Mouse (Mus musculus) CD4-positive, CD25-positive, alpha-beta regulatory T cell, adult 4 months (primary cell): ENCODE measurements around the gene Ankrd13a. TPM values are rescaled to one million over a fixed set of nuclear protein-coding genes. Genes with fewer than 3 reads are reported as not detected.

Experiments used
- ATAC-seq: one replicate; pipeline ENCODE4 v1.8.0; 2017
- polyA plus RNA-seq, 2 experiments: library from polyadenylated mRNA; unstranded; fragments of 100-300 nt; shearing (Covaris generic); gene quantifications; one replicate each; pipeline ENCODE4 v1.2.1; 2017

Gene Ankrd13a
- polyA plus RNA-seq = 10 to 100 TPM; 13.9 to 23.3 TPM

DNA sequence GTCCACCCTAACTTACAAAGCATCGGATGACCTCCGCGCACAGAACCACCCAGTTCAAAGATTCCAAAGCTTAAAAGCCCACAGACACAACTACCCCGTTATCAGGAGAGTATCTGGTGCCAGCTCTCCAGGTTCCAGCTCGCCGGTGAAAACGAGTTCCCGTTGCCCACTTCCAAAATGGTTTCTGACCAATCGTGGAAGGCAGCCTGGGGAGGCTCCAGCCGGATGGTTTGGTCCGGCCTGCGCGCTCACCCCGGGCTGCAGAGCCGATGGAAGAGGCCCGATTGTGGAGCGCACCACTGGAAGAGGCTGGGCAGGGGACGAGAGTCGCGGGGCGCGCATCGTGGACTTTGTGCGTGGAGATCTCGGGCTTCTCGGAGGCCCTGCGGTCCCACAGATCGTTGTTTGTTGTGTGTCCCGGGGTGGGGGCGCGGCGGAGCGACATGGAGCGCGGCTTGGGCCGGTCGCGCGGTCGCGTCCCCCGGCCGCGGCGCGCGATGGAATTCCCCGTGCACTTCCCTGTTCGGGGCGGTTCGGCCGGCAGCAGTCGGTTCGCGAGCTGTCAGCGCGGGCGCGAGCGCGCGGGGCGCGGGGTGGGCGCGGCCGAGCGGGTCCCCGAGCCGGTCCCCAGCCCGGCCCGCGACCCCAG, at the start of gene Ankrd13a:
Gene Ankrd13a, plus strand, starts transcription at position 275 of the 649 bp plus-strand sequence.
- ATAC-seq = peak; percentile 82

DNA sequence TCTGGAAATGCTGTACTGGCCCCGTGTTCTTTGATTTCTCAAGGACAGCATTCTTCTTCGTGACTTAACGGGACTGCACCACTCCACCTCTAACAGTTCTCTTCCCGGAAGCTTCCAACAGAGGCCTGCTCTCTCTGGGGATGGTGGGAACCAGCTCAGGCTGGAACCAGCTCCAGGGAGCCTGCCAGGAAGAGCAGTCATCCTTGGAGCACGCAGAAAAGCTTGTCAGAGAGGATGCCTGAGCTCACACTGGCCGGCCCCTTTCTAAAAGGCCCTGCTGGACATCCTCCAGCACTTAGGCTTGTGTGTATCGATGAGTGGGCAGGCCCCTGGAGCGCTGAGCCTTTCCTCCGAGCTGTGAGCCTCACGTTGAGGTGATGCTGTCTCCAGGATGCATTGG, 46.3 kb upstream of the Ankrd13a start:
- no peak for ATAC-seq

DNA sequence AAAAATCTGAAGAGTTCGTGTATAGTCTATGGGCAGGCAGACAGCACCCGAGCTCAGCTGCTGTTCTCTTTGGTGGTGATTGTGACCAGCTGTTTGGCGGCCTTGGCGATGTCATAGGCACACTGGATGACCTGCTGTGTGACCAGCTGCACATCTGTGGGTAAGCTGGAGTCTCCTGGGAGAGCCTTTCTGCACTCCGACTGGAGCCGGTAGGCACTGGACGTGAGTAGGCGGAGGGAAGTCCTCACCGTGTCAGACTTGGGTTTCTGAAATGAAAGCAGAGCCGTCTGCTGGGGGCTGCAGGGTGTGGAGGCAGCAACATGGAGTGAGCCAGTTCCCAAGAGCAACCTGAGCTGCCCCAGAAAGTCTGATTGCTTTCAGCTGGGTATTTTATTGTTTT, 44.3 kb upstream of the Ankrd13a start:
- no peak for ATAC-seq

DNA sequence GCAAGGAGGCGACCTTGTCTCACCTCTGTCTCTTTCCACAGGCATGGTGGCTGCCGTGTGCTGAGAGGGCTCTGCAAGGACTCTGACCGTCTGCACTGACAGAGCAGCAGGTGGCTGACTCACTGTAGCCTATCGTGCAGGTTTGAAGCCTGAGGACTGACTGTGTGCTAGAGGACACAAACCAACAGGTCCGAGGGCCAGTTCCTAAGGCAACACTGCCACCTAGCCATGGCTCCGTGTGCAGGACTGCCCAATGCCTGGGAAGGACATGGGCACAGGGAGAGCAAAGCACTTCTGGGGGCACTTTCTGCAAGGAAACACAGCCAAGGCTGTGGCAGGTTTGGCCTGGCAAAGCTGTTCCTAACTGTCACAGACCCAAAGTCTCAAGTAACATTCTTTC, 43.0 kb upstream of the Ankrd13a start:
- no peak for ATAC-seq

DNA sequence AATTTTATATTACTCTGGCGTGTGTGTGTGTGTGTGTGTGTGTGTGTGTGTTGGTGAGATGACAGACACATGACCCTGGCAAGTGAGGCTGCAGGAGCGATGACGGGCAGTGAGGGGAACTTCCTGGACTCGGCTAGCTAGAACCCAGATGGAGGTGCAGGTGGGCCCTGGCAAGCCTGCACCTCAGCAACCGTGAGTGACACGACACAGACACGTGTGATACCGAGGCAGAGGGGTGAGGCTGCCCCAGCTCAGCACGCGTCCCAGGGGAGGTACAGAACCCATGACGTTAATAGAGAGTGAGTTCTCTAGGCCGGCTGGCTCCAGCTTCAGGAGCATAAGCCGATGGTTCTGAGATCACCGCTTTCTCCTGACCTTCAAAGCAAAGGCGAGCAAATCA, 42.5 kb upstream of the Ankrd13a start:
- no peak for ATAC-seq

DNA sequence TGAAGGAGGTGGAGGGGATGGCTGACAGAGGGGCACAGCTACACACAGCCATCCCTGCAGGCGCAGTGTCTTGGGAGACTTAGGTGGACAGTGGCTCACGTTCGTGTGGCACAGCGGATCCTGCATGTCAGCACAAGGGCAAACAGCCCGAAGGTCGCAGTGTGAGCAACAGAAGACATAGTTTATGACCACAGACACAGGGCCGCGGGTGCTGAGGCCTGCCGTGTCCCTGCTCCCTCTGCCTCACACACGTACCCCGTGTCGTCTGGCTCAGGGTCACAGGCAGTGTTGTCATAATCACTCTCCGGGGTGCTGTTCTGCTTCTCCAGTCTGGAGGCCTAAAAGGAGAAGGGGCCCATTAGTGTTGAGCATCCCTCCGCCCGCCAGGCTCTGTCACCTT, 40.9 kb upstream of the Ankrd13a start:
- ATAC-seq = no peak

DNA sequence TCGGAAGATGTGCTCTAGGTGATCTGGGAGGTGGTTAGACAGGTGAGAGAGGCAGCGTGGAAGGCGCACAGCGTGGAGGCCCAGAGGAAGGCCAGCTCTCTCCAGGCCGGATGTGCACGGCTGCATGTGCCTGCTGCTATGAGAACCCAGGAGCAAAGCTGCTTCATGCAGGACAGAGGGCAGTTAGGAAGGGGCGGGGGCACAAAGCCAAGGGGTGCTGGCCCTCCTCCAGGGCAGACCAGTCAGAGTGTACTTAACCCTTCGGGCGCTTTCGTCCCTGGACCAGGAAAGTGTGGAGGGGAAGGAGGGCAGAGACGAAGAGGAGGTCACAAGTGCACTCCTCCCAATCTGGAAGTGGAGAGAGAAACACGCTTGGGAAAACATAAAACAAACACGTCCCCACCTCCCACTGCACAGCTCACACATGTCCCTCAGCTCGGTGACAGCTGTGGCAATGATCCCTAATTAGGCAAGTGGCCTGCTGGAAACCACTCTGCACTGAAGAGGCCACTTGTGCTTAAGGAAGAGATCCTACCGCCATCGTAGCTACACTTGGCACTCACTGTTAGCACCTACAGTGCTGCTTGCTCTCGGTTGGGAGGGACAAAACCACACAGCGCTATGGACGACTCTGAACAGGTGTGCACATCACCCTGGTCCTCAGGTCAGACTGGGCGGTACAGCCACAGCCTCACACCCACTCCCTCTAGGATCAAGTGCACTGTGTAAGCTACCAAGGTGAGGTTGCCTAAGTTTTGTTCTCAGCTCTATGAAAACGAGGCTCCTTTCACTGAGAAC, 37.2 kb upstream of the Ankrd13a start:
- no peak for ATAC-seq

DNA sequence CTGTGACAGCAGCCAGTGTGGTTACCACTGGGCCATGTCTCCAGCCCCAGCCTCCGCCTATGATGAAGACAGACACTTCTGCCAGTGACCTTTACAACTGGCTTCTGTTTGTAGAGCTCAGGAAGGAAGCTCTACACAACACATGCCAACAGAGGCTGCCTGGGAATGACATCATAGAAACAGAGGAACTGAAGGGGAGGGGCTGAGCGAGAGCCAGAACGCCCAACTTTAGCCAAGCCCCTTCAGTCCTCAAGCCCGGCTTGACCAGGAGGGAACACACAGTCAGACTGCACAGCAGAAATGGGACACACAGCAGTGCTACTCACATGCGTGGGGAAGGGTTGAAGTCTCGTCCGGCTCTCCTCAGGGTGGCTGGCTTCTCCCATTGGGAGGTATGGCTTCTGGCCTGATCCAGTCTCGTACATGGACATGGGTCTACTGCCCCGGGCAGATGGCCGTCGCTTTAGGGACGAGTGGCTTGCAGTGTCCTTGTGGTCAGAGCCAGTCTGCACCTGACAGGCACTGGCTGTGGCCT, 35.7 kb upstream of the Ankrd13a start:
- no peak for ATAC-seq

DNA sequence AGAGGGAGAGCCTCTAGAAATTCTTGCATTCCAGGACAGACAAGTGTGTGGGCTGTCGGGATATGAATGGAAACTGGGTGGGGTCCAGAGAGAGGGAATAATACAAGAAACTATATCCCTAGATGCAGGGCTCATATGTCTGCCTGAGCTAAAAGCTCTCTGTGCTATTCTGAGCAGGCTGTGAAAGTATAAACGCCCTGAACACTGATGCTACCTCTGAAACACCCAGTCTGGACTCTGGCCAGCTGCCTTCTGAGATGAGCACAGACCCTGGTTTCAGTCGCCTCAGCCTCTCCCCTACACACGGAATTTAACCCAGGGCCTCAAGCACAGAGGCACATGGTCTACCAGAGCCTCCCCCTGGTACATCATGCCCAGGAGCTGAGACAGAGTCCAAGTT, 33.9 kb upstream of the Ankrd13a start:
- ATAC-seq = no peak

DNA sequence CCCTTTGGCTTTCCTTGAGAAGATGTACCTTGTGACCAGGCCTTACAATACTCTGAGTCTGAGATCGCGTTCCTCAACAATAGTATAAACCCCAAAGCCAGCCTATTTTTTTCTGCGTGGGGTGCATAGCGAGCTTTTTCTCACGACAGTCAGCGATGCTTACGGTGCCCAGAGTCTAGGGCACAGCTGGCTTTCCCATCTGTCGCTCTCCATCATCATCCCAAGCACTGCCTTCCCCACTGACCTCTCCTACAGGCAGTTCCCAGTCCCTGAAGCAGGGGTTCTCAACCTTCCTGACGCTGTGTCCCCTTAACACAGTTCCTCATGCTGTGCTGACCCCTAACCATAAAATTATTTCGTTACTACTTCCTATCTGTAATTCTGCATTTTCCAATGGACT, 31.9 kb upstream of the Ankrd13a start:
- ATAC-seq = no peak

DNA sequence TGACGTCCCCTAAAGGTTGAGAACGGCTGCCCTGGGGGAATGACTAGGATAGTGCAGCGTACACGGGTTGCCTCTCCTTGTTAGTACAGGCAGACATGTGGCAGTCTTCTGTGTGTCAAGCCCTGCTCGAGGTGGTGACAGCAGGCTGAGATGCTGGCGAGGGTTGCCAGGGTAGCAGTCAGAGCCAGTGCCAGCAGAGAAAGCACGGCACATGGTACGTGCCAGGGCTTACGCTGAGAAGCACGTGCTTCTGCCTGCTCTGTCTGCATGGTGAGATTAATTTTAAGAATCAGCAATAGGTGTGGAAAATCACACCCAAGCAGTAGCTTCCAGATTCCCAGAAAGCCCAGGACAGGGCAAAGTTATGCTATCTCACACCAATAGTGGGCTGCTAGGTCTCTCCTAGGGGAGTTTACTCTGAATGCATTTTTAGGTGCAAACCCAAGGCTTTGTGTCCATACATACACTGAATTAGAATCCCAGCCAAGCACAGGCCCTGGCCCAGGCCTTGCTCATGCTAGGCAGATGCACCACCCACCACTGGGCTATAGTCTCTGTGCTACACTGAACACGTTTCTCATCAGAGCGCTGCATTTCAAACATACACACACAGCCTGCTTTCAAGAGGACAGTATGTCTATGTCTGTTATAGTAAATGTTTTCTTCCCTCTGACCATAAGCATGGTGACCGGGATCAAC, 31.3 kb upstream of the Ankrd13a start:
- no peak for ATAC-seq

DNA sequence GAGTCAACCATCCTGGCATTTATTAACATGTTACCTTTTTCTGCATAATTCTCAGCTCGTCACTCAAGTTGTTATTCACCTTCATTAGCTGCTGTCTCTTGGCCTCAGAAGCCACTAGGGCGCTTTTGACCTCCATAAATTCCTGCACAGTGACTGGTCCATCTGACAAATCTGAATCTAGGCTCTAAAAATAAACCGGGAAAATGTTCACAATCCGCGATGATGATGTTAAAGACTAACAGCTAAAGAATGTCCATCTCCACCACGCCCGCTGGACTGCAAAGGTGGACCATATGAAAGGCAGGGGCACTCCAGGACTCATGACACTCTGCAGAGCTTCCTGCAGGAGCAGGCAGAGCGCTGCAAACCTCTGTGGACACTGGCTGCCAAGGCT, 30.8 kb upstream of the Ankrd13a start:
- no peak for ATAC-seq

DNA sequence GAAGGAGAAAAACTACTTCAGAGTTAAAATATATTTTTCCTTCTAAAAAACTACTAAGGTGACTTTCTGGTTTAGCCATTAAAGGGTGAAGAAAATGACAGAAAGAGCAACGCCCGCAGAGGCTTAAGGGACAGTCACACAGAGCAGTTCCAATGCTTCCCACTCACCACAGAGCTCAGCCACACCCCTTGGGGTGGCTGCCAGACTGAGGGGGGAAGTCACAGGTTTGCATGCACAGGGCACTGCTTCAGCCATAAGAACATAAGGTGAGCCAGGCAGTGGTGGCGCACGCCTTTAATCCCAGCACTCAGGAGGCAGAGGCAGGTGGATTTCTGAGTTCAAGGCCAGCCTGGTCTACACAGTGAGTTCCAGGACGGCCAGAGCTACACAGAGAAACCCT, 28.9 kb upstream of the Ankrd13a start:
- ATAC-seq = no peak

DNA sequence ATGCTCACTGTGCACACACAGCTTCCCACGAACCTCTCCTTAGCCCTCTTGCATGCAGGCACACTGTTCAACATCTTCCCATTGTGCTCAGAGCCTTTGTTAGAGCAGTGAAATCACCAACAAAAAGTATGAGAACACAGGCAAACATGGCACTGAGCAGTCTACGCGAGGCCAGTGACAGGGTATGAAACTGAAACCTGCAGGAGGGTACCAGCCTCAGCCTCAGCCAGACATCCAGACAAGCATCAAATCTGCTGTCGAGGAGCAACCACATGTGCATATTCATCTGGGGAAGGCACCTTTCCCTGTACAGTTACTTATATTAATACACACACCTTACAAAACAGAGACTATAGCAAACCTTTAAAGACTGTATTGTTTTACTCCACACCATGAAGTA, 27.6 kb upstream of the Ankrd13a start:
- no peak for ATAC-seq

DNA sequence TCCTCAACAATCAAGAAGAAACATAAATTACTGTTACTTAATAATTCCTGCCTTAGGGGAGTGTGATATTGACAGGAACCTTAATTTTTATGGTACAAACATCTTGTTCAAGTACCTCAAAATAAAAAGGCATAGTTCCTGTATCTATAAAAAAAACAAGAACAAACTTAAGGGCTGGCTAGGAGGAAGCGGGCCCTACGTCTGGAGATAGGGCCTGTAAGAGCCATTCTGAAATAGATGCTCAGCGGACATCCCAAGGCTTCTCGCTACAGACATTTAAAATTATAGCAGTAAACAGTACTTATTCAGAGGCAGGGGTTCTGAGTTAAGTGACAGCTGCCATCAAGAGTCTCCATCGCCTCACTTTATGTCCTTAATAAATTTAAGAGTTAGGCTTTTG, 27.0 kb upstream of the Ankrd13a start:
- ATAC-seq = no peak

DNA sequence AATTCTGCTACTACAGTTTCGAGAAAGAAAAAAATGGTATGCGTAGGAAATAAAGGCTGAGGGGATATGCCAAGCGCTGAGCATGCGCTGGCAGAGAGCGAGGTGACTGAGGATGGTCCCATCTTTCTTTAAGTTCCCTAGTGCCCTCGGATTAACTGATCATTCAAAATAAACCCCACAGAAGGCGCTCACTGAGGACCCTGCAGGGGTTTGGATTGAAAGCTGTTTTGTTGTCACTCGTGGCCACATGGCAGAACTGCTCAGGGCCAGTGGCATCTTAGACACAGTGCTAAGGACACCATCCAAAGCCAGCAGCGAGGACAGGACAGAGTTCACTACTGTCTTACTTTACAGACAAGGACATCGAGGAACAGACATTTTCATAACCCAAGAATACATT, 24.2 kb upstream of the Ankrd13a start:
- no peak for ATAC-seq

DNA sequence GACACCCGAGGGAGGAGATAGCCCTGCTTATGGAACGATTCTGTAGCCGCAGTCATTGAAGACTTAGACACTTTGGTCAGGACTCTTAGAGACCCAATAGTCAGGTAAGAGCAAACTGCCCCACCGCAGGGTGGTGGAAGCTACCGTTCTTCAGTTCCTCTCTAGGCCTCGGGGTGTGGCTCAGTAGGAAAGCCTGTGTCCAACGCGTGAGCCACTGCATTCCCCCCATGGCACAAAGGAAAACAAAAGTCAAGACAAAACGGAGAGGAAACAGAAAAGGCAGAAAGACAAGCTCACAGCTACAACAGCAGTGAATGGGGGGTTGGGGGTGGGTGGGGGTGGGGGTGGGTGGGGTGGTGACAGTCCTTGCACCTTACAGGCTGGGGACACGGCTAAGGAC, 22.1 kb upstream of the Ankrd13a start:
- no peak for ATAC-seq

DNA sequence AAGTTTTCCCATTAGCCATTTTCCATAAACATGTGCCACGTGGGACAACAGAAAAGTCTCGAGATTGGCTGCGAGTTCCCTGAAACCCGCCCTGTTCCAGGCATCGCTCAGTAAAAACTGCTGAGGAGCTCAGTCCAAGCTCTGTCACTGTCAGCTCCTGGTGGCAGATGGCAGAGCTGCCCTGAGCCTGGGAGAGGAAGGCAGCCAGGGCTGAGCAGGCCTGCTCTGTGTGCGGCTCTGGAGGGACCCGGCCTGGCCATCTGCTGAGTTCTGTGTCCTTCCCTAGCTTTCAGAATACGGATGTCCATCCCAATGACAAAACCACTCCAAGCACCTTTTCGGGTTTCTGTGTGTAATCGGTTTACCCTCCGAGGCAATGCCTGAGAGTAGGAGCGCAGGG, 21.1 kb upstream of the Ankrd13a start:
- ATAC-seq = no peak

DNA sequence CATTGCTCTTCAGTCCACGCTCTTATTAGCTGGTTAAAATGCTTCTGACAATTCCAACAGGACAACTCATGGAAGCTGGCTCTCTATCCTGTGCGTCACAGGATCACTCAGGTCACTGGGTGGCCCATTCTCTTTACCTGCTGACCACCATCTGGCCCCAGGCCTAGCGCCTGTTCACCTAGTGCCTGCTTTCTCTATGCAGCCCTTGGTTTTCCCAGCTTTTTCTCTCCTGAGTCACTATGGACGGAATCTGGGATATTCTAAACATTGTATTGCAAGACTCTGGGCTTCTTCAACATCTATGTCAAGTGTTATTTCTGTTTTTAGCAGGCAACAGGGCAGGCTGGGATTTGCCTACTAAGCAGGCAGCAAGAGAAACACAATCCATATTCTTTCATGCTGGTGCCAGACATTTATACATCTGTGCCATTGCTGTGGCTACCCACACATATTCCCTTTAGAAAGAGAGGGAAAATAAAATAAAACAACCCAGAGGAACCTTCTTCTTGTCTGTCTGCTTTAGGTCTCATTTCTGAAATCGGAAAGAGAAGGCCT, 14.9 kb upstream of the Ankrd13a start:
- ATAC-seq = no peak

DNA sequence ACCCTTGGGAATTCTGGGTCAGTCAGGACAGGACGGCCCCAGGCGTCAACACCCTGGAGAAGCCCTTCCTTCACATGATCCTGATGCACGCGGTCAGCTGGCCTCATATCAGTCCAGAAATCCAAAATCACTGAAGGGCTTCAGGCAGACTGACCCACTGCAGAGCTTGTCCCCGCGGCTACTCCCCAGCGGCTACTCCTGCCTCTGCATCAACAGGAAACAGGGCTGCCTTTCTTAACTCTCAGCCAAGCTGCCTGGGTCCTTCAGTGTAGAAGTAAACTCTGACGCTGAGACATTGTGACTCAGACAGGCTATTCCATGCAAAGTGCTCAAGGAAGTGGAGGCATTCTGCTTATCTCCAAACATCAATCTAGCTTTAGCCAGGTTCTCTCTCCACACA, 12.5 kb upstream of the Ankrd13a start:
- no peak for ATAC-seq

DNA sequence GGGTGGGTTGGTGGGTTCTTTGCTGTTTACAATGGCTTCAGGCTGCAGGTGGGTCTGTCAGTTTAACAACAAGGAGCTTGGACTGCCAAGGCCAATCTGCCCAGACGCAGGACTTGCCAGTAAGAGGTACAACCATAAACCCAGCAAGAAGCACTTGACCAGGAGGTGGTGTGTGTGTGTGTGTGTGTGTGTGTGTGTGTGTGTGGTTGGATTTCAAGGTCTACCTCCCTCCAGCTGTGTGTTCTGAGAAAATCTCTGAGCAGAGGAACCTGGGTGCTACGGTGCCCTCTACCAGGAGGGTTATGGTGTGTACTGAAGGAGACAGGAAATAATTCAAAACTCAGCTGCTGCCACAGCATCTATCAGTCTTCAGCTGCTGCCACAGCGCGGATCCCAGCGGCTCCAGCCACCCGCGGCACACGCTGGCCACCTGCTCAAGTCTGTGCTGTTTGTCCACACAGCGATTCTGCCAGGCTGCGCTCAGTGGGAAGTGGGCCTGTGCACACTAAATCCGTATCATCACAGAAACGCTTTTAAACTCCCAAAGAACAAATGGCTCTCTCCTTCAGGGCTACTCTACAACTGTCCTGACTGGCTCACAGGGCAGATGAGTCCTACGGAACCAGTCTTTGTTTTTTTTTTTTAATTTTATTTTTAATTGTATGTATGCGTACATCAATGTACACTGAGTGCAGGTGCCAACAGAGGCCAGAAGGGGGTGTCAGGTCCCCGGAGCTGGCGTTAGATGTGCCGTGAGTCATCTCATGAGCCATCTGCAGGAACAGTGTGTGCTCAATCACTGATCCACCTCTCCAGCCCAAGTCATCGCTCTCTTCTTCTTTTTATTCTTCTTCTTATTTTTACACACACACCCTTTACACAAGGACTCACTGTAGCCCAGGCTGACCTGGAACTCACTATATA, 9.4 kb upstream of the Ankrd13a start:
- ATAC-seq = no peak

DNA sequence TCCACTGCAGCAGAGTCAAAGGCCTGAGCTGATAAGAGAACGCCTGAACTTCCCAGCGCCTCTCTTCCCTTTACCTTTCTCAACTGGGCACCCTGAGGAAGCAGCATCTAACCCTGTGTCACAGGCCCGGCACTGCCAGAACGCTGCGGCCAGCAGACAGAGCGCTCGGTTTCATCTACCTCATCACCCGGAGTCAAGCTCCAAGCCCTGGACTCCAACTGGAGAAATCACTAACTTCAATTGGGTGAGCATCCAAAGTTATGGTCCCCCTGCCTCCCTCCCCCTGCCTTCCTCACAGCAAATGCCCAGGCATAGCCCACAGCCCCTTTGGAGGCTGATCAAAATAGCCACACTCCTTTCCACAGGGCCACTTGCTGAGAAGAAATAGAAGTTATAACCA, 7.8 kb upstream of the Ankrd13a start:
- ATAC-seq = no peak
